Mouse (Mus musculus) ES-E14 (cell line): ENCODE measurements at regions not wholly inside any gene's neighbourhood (a gene's known extent, or its start where the extent isn't known, plus 50 kb on each side); places are given as distances from the start of the nearest gene placed in this dataset.

Experiments used
- DNase-seq: peaks from one replicate; pipeline ENCODE4 v3.0.0-alpha.2; 2013; ENCODE audit warnings: low read depth, low spot score
- H3K27ac ChIP-seq: 2 replicates; pipeline ENCODE4 v1.5.1; 2012; ENCODE audit warnings: low read depth, mild to moderate bottlenecking, low read length, moderate library complexity, mixed read lengths; ENCODE audit not compliant: poor library complexity, insufficient read depth, severe bottlenecking
- H3K36me3 ChIP-seq: 2 replicates; pipeline ENCODE4 v1.6.1; 2012; ENCODE audit warnings: mild to moderate bottlenecking, low read length, moderate library complexity, mixed read lengths; ENCODE audit not compliant: control insufficient read depth, poor library complexity, insufficient read depth, severe bottlenecking
- H3K4me1 ChIP-seq, 2 experiments: fragments of 150-350 bp in 1 of 2; sonication (generic) in 1 of 2; 2 replicates each; pipeline ENCODE4 v1.6.1; 2012; ENCODE audit warnings: low read length in 2 of 2, mild to moderate bottlenecking in 1 of 2, mixed read lengths in 1 of 2; ENCODE audit not compliant: control insufficient read depth in 2 of 2, insufficient read depth in 2 of 2, poor library complexity in 1 of 2
- H3K4me3 ChIP-seq, 2 experiments: fragments of 150-350 bp in 1 of 2; sonication (generic) in 1 of 2; 2 replicates each; pipeline ENCODE4 v1.5.1; 2012; ENCODE audit warnings: low read length in 2 of 2, low read depth in 1 of 2, mild to moderate bottlenecking in 1 of 2, mixed read lengths in 1 of 2; ENCODE audit not compliant: insufficient read depth in 1 of 2, poor library complexity in 1 of 2, severe bottlenecking in 1 of 2
- H3K9ac ChIP-seq: 2 replicates; pipeline ENCODE4 v1.6.1; 2012; ENCODE audit warnings: low read depth, mild to moderate bottlenecking, low read length, mixed read lengths; ENCODE audit not compliant: poor library complexity, insufficient read depth, severe bottlenecking
- H3K9me3 ChIP-seq: fragments of 150-350 bp; sonication (generic); 2 replicates; pipeline ENCODE4 v1.6.1; 2012; ENCODE audit warnings: low read depth, mild to moderate bottlenecking, low read length; ENCODE audit not compliant: control insufficient read depth, insufficient read depth
- CHD2 ChIP-seq: IDR thresholded peaks from 2 replicates; pipeline ENCODE4 v1.6.1; 2014; ENCODE audit warnings: mild to moderate bottlenecking, low read depth, low read length, inconsistent platforms
- HCFC1 ChIP-seq: IDR thresholded peaks from 2 replicates; pipeline ENCODE4 v1.6.1; 2012; ENCODE audit warnings: low read length, inconsistent platforms, borderline replicate concordance; ENCODE audit not compliant: insufficient read depth
- MAFK ChIP-seq: IDR thresholded peaks from 2 replicates; pipeline ENCODE4 v1.6.1; 2014; ENCODE audit warnings: mild to moderate bottlenecking, low read depth, low read length, inconsistent platforms; ENCODE audit not compliant: insufficient read depth
- ZC3H11A ChIP-seq: IDR thresholded peaks from 2 replicates; pipeline ENCODE4 v1.6.1; 2012; ENCODE audit warnings: low read depth, mild to moderate bottlenecking, inconsistent platforms, low read length, borderline replicate concordance
- ZNF384 ChIP-seq: IDR thresholded peaks from 2 replicates; pipeline ENCODE4 v1.6.1; 2012; ENCODE audit warnings: low read depth, low read length, inconsistent platforms
- in situ Hi-C, 2 experiments: fragments of 600-800 bp; cut with MboI; formaldehyde crosslinking; loops; one replicate each; pipeline ENCODE4 v1.15.1; 2025; ENCODE audit warnings: low sequenced_read_pairs in 2 of 2, inconsistent platforms in 1 of 2; ENCODE audit not compliant: unreplicated experiment in 2 of 2

- Histone ChIP-seq H3K4me1 (no peaks in the 10 kb centered on the region), H3K36me3 (peaks cover 5% of the 10 kb centered on the region; the same call in 1 of the 2 replicates), H3K27ac (no peak overlapping the region), H3K9me3 (no peaks in the 10 kb centered on the region), H3K9ac (no peak overlapping the region), H3K4me3 (no peak overlapping the region)
- no peak for DNase-seq
- TF ChIP-seq ZC3H11A (no peak), MAFK (no peak), ZNF384 (no peak), HCFC1 (no peak), CHD2 (no peak)
- in situ Hi-C loops, result no loop called here
These were observed 207.5 kb upstream of the Klf14 start for GRCm38 (mm10) chr6:31166347-31166746.

- H3K4me3 ChIP-seq, result no peak overlapping the region
- peaks cover 2% of the 10 kb centered on the region; the same call in 1 of the 2 replicates for H3K36me3 ChIP-seq
- no peaks in the 10 kb centered on the region for H3K9me3 ChIP-seq
- H3K4me1 ChIP-seq, result no peaks in the 10 kb centered on the region
- H3K27ac ChIP-seq, result no peak overlapping the region
- no peak overlapping the region for H3K9ac ChIP-seq
- TF ChIP-seq ZC3H11A (no peak), ZNF384 (no peak), MAFK (no peak), CHD2 (no peak)
- no peak for DNase-seq
- in situ Hi-C loops, result no loop called here
These were observed 208.9 kb upstream of the Klf14 start for GRCm38 (mm10) chr6:31167732-31168131.

- peaks cover 2% of the 10 kb centered on the region; the same call in 1 of the 2 replicates for H3K36me3 ChIP-seq
- H3K4me1 ChIP-seq, result no peaks in the 10 kb centered on the region
- DNase-seq, result no peak
- H3K4me3 ChIP-seq, result no peak overlapping the region
- no peak overlapping the region for H3K27ac ChIP-seq
- in situ Hi-C loops, result no loop called here
- H3K9me3 ChIP-seq, result no peaks in the 10 kb centered on the region
- no peak for TF ChIP-seq ZNF384
- TF ChIP-seq HCFC1, result no peak
- no peak for TF ChIP-seq ZC3H11A
- no peak for TF ChIP-seq CHD2
- no peak for TF ChIP-seq MAFK
- no peak overlapping the region for H3K9ac ChIP-seq
These were observed 209.9 kb upstream of the Klf14 start for GRCm38 (mm10) chr6:31168730-31169129.

GRCm38 (mm10) chr6:31169343-31169742 is 210.5 kb upstream of the Klf14 start:
- H3K27ac ChIP-seq, result no peak overlapping the region
- no peak overlapping the region for H3K9ac ChIP-seq
- DNase-seq, result no peak
- peaks cover 2% of the 10 kb centered on the region; the same call in 1 of the 2 replicates for H3K36me3 ChIP-seq
- H3K4me1 ChIP-seq, result no peaks in the 10 kb centered on the region
- in situ Hi-C loops, result no loop called here
- no peak overlapping the region for H3K4me3 ChIP-seq
- no peaks in the 10 kb centered on the region for H3K9me3 ChIP-seq
- TF ChIP-seq ZNF384 (no peak), HCFC1 (no peak), MAFK (no peak), CHD2 (no peak), ZC3H11A (no peak)

GRCm38 (mm10) chr6:31169868-31170600 is 211.2 kb upstream of the Klf14 start:
- no peak for DNase-seq
- TF ChIP-seq ZNF384 (no peak), MAFK (no peak), HCFC1 (no peak), CHD2 (no peak), ZC3H11A (no peak)

More at GRCm38 (mm10) chr6:31169868-31170600, 211.2 kb upstream of the Klf14 start:
- H3K9ac ChIP-seq, result no peak overlapping the region
- H3K36me3 ChIP-seq, result peaks cover 1% of the 10 kb centered on the region; the same call in 1 of the 2 replicates
- no peak overlapping the region for H3K27ac ChIP-seq
- in situ Hi-C loops, result no loop called here
- H3K9me3 ChIP-seq, result no peaks in the 10 kb centered on the region
- H3K4me3 ChIP-seq, result no peak overlapping the region
- H3K4me1 ChIP-seq, result no peaks in the 10 kb centered on the region
